Mouse (Mus musculus) CH12.LX (cell line): Measurements from ENCODE around the gene U2af2. TPM values are rescaled to one million over a fixed set of nuclear protein-coding genes. Genes with fewer than 3 reads are reported as not detected.

ENCODE experiments used
- DNase-seq: peaks from one replicate; pipeline ENCODE4 v3.0.0-alpha.2; 2013; ENCODE audit errors: extremely low read depth
- H3K27ac ChIP-seq: 2 replicates; pipeline ENCODE4 v1.5.1; 2012; ENCODE audit warnings: low read depth, mild to moderate bottlenecking, control low read depth, moderate library complexity; ENCODE audit not compliant: insufficient read depth
- H3K27me3 ChIP-seq: replicated peaks from 2 replicates; pipeline ENCODE3; 2012; ENCODE audit warnings: inconsistent platforms
- H3K36me3 ChIP-seq, 2 experiments: replicated peaks in 1 of 2; 2 replicates each; pipeline versions ENCODE3 to v1.6.1; 2012; ENCODE audit warnings: inconsistent platforms in 1 of 2, low read length in 1 of 2, mild to moderate bottlenecking in 1 of 2, mixed read lengths in 1 of 2, moderate library complexity in 1 of 2; ENCODE audit not compliant: control insufficient read depth in 1 of 2, insufficient read depth in 1 of 2
- H3K4me1 ChIP-seq, 2 experiments: 2 replicates each; pipeline ENCODE4 v1.6.1; 2012; ENCODE audit warnings: inconsistent platforms in 1 of 2, moderate library complexity in 1 of 2; ENCODE audit not compliant: insufficient read depth in 2 of 2, control insufficient read depth in 1 of 2
- H3K4me2 ChIP-seq: 2 replicates; pipeline ENCODE4 v1.6.1; 2012; ENCODE audit warnings: low read depth, mild to moderate bottlenecking, control low read depth; ENCODE audit not compliant: poor library complexity, insufficient read depth, severe bottlenecking
- H3K4me3 ChIP-seq, 3 experiments: fragments of 150-350 bp in 1 of 3; sonication (generic) in 1 of 3; replicated peaks in 1 of 3; 2 replicates each; pipeline versions ENCODE3 to v1.5.1; 2011 to 2012; ENCODE audit warnings: low read depth in 2 of 3, low read length in 2 of 3, mild to moderate bottlenecking in 2 of 3, moderate library complexity in 2 of 3, control low read depth in 1 of 3, improper control_type of control experiment in 1 of 3, inconsistent platforms in 1 of 3, mixed read lengths in 1 of 3; ENCODE audit not compliant: poor library complexity in 1 of 3
- H3K79me2 ChIP-seq: replicated peaks from 2 replicates; pipeline ENCODE4 v1.6.1; 2012; ENCODE audit warnings: mild to moderate bottlenecking, moderate library complexity; ENCODE audit not compliant: control insufficient read depth, poor library complexity, insufficient read depth, severe bottlenecking; ENCODE audit errors: extremely low read depth
- H3K9ac ChIP-seq: 2 replicates; pipeline ENCODE4 v1.6.1; 2012; ENCODE audit warnings: low read depth, mild to moderate bottlenecking, control low read depth, moderate library complexity; ENCODE audit not compliant: insufficient read depth
- H3K9me3 ChIP-seq: replicated peaks from 2 replicates; pipeline ENCODE3; 2012; ENCODE audit warnings: low read length, inconsistent platforms, mixed read lengths
- CHD1 ChIP-seq: IDR thresholded peaks from 2 replicates; pipeline ENCODE4 v1.6.1; 2012; ENCODE audit warnings: low read depth, low read length, improper control_type of control experiment, inconsistent platforms
- CHD2 ChIP-seq: IDR thresholded peaks from 2 replicates; pipeline ENCODE4 v1.6.1; 2011; ENCODE audit warnings: low read length, improper control_type of control experiment
- ELF1 ChIP-seq: IDR thresholded peaks from 2 replicates; pipeline ENCODE4 v1.6.1; 2014; ENCODE audit warnings: low read depth, mild to moderate bottlenecking, inconsistent platforms, low read length, improper control_type of control experiment
- HCFC1 ChIP-seq: IDR thresholded peaks from 2 replicates; pipeline ENCODE4 v1.6.1; 2012; ENCODE audit warnings: low read depth, mild to moderate bottlenecking, inconsistent platforms, low read length, improper control_type of control experiment
- JUN ChIP-seq: IDR thresholded peaks from 2 replicates; pipeline ENCODE4 v1.6.1; 2011; ENCODE audit warnings: low read depth, mild to moderate bottlenecking, low read length, improper control_type of control experiment, moderate library complexity; ENCODE audit not compliant: insufficient read depth
- JUND ChIP-seq: conservative IDR thresholded peaks from 2 replicates; pipeline ENCODE4 v1.6.1; 2011; ENCODE audit warnings: low read depth, low read length, improper control_type of control experiment
- MAFK ChIP-seq: IDR thresholded peaks from 2 replicates; pipeline ENCODE4 v1.6.1; 2011; ENCODE audit warnings: low read length, improper control_type of control experiment; ENCODE audit not compliant: insufficient replicate concordance
- NELFE ChIP-seq: IDR thresholded peaks from 2 replicates; pipeline ENCODE4 v1.6.1; 2011; ENCODE audit warnings: low read depth, low read length, improper control_type of control experiment
- NRF1 ChIP-seq: IDR thresholded peaks from 2 replicates; pipeline ENCODE4 v1.6.1; 2014; ENCODE audit warnings: low read depth, mild to moderate bottlenecking, inconsistent platforms, low read length, improper control_type of control experiment, moderate library complexity
- PAX5 ChIP-seq: IDR thresholded peaks from 2 replicates; pipeline ENCODE4 v1.6.1; 2012; ENCODE audit warnings: low read length, inconsistent platforms, mixed read lengths
- POLR2A ChIP-seq: IDR thresholded peaks from 2 replicates; pipeline ENCODE4 v1.6.1; 2011; ENCODE audit warnings: low read depth, mild to moderate bottlenecking, improper control_type of control experiment, low read length
- POLR2AphosphoS2 ChIP-seq: IDR thresholded peaks from 2 replicates; pipeline ENCODE4 v1.6.1; 2011; ENCODE audit warnings: low read depth, low read length, improper control_type of control experiment
- RAD21 ChIP-seq: IDR thresholded peaks from 2 replicates; pipeline ENCODE4 v1.6.1; 2011; ENCODE audit warnings: low read depth, mild to moderate bottlenecking, low read length, improper control_type of control experiment, moderate library complexity
- RCOR1 ChIP-seq: conservative IDR thresholded peaks from 2 replicates; pipeline ENCODE4 v1.6.1; 2012; ENCODE audit warnings: low read depth, mild to moderate bottlenecking, inconsistent platforms, low read length, improper control_type of control experiment
- SIN3A ChIP-seq: IDR thresholded peaks from 2 replicates; pipeline ENCODE4 v1.6.1; 2012; ENCODE audit warnings: low read length, improper control_type of control experiment, inconsistent platforms
- TBP ChIP-seq: conservative IDR thresholded peaks from 2 replicates; pipeline ENCODE4 v1.6.1; 2011; ENCODE audit warnings: low read depth, low read length, improper control_type of control experiment
- TCF12 ChIP-seq: IDR thresholded peaks from 2 replicates; pipeline ENCODE4 v1.6.1; 2014; ENCODE audit warnings: low read depth, mild to moderate bottlenecking, inconsistent platforms, low read length, improper control_type of control experiment
- UBTF ChIP-seq: IDR thresholded peaks from 2 replicates; pipeline ENCODE4 v1.6.1; 2012; ENCODE audit warnings: low read depth, mild to moderate bottlenecking, inconsistent platforms, low read length, improper control_type of control experiment, moderate library complexity
- USF2 ChIP-seq: conservative IDR thresholded peaks from 2 replicates; pipeline ENCODE4 v1.6.1; 2011; ENCODE audit warnings: low read depth, low read length, improper control_type of control experiment
- ZC3H11A ChIP-seq: IDR thresholded peaks from 2 replicates; pipeline ENCODE4 v1.6.1; 2012; ENCODE audit warnings: low read depth, mild to moderate bottlenecking, inconsistent platforms, low read length, improper control_type of control experiment
- ZKSCAN1 ChIP-seq: IDR thresholded peaks from 2 replicates; pipeline ENCODE4 v1.6.1; 2012; ENCODE audit warnings: low read depth, inconsistent platforms, low read length, improper control_type of control experiment, borderline replicate concordance
- ZMIZ1 ChIP-seq: IDR thresholded peaks from 2 replicates; pipeline ENCODE4 v1.6.1; 2012; ENCODE audit warnings: low read depth, mild to moderate bottlenecking, inconsistent platforms, low read length, improper control_type of control experiment
- ZNF384 ChIP-seq: IDR thresholded peaks from 2 replicates; pipeline ENCODE4 v1.6.1; 2012; ENCODE audit warnings: low read depth, low read length, improper control_type of control experiment, inconsistent platforms
- dilution Hi-C: fragments of 300-500 bp; cut with MboI; formaldehyde crosslinking; loops from 2 replicates; pipeline ENCODE4 v1.14.3; 2020; ENCODE audit warnings: low sequenced_read_pairs; ENCODE audit not compliant: extremely low pct_unique_long_range_greater_than_20kb, extremely low pct_ligation_motif_present
- in situ Hi-C: fragments of 300-500 bp; cut with MboI; formaldehyde crosslinking; loops from 3 replicates; pipeline ENCODE4 v1.14.3; 2019; ENCODE audit warnings: low sequenced_read_pairs, low pct_ligation_motif_present, low pct_unique_long_range_greater_than_20kb, mixed read lengths
- polyA plus RNA-seq: library from polyadenylated mRNA; unstranded; fragments of >175 nt; gene quantifications from 2 replicates; pipeline ENCODE4 v1.2.1, GENCODE M21; 2012; ENCODE audit warnings: low read depth; ENCODE audit not compliant: insufficient read length
- total RNA-seq, 2 experiments: library from RNA; depleted of rRNA; stranded (reverse); fragments of 300-350 nt in 1 of 2; fragments of >200 nt in 1 of 2; gene quantifications; 2 replicates each; pipeline ENCODE4 v1.2.3; 2012 to 2014

U2af2 gene
- total and polyA plus RNA-seq, 3 experiments = 293 to 449 (median 295) TPM

GRCm38 (mm10) chr7:5015118-5016001 lies 46.6 kb upstream of the U2af2 start, which contains the start of gene Gm44973 (continued):
- TF ChIP-seq UBTF = no peak
- no peak for TF ChIP-seq POLR2AphosphoS2
- TF ChIP-seq JUN = no peak
- no peak for TF ChIP-seq HCFC1
- no peak for TF ChIP-seq CHD1
- TF ChIP-seq ZMIZ1 = no peak
- no peak for TF ChIP-seq JUND
- 0 out of 2 replicates have a peak, but pooled peaks have one; percentile 55 for TF ChIP-seq CHD2
- TF ChIP-seq TBP = no peak
- peak; percentile 65 for TF ChIP-seq NRF1
- TF ChIP-seq ELF1 = peak; percentile 54
- TF ChIP-seq, all 38 proteins: peak for 15

GRCm38 (mm10) chr7:5016057-5016456 lies 45.9 kb upstream of the U2af2 start:
- peak overlapping the region; percentile 44 to 73 (median 61) for H3K4me3 ChIP-seq
- H3K4me1 ChIP-seq = peaks cover 4 to 37% of the 10 kb centered on the region in 2 experiments

More at GRCm38 (mm10) chr7:5016057-5016456, 45.9 kb upstream of the U2af2 start:
- in situ Hi-C loops (no loop called here), dilution Hi-C loops (no loop called here)
- Histone ChIP-seq H3K36me3 (peaks cover 23 to 32% of the 10 kb centered on the region in 2 experiments), H3K27ac (peak overlapping the region; percentile 90), H3K79me2 (peaks cover 12% of the 10 kb centered on the region), H3K9ac (peak overlapping the region; percentile 81), H3K9me3 (peaks cover 6% of the 10 kb centered on the region), H3K27me3 (no peaks in the 10 kb centered on the region), H3K4me2 (peak overlapping the region; percentile 74)
- TF ChIP-seq ZNF384 = no peak
- no peak for TF ChIP-seq ZKSCAN1
- no peak for TF ChIP-seq PAX5
- no peak for TF ChIP-seq UBTF
- TF ChIP-seq ZC3H11A = no peak
- TF ChIP-seq HCFC1 = no peak
- no peak for TF ChIP-seq SIN3A
- TF ChIP-seq RAD21 = no peak
- no peak for TF ChIP-seq POLR2A
- TF ChIP-seq POLR2AphosphoS2 = no peak
- no peak for TF ChIP-seq TCF12
- TF ChIP-seq MAFK = no peak
- TF ChIP-seq RCOR1 = no peak
- TF ChIP-seq NELFE = no peak
- TF ChIP-seq USF2 = no peak
- no peak for DNase-seq
